Mouse (Mus musculus): ENCODE results near the gene Atp5f1. TPM values are rescaled to one million over a fixed set of nuclear protein-coding genes. Genes with fewer than 3 reads are reported as not detected.
"Not testable (repeated sequence)": the region's sequence is repeated elsewhere in the genome, so short reads cannot be mapped to it uniquely, and the experiment has no call there.

Atp5f1 gene
- 561 and 575 TPM in 2 replicates for polyA plus RNA-seq (2014; fragmentation: Nextera tagmentation; extraction: Ambion mirVana)

- Histone ChIP-seq H3K9me3 (replicated peaks; ENCODE audit: control insufficient read depth, low read length) (no peaks in the 10 kb centered on the region), H3K27ac (replicated peaks; ENCODE audit: low read depth, low read length) (peak within 1 kb of the TSS; percentile 6; the same call in 1 of the 2 replicates), H3K4me1 (ENCODE audit: control insufficient read depth, insufficient read depth, low read length) (no peaks in the 10 kb centered on the region), H3K27me3 (ENCODE audit: control insufficient read depth, insufficient read depth, low read length) (no peaks in the 10 kb centered on the region), H3K9ac (replicated peaks; ENCODE audit: low read length) (peak within 1 kb of the TSS; percentile 81), H3K4me3 (ENCODE audit: low read depth, low read length) (peak within 1 kb of the TSS; percentile 82), H3K4me2 (ENCODE audit: low read depth, low read length) (peak within 1 kb of the TSS; percentile 65), H3K36me3 (replicated peaks; ENCODE audit: control insufficient read depth, insufficient read depth, low read depth, low read length) (0 out of 2 replicates have a peak, but pooled peaks cover 3% of the 10 kb centered on the region)
- ATAC-seq (replicated peaks; ENCODE audit: insufficient number of reproducible peaks, low FRiP score, low TSS enrichment, low read depth) = peak; percentile 16; the same call in 1 of the 2 replicates
- DNase-seq (ENCODE audit: low spot score) = no peak
- 5% methylated on average over 6 of the region's 6 CpGs for WGBS
Measured at GRCm38 (mm10) chr3:105959999-105960398, at the start of gene Atp5f1. Atp5f1 (minus strand) TSS chr3:105960099.

GRCm38 (mm10) chr3:106003360-106003759, 43.5 kb upstream of the Atp5f1 start:
- H3K9me3 ChIP-seq (replicated peaks; ENCODE audit: control insufficient read depth, low read length); H3K27me3 ChIP-seq (ENCODE audit: control insufficient read depth, insufficient read depth, low read length); H3K27ac ChIP-seq (replicated peaks; ENCODE audit: low read depth, low read length); H3K9ac ChIP-seq (replicated peaks; ENCODE audit: low read length); H3K4me3 ChIP-seq (ENCODE audit: low read depth, low read length); ATAC-seq (replicated peaks; ENCODE audit: insufficient number of reproducible peaks, low FRiP score, low TSS enrichment, low read depth); H3K4me1 ChIP-seq (ENCODE audit: control insufficient read depth, insufficient read depth, low read length); H3K4me2 ChIP-seq (ENCODE audit: low read depth, low read length); H3K36me3 ChIP-seq (replicated peaks; ENCODE audit: control insufficient read depth, insufficient read depth, low read depth, low read length); DNase-seq (ENCODE audit: low spot score): not testable (repeated sequence)
- WGBS = 68% methylated on average over 10 of the region's 10 CpGs

GRCm38 (mm10) chr3:106001416-106002370, 41.8 kb upstream of the Atp5f1 start:
- no peak overlapping the region for H3K27ac ChIP-seq (replicated peaks; ENCODE audit: low read depth, low read length)
- H3K9me3 ChIP-seq (replicated peaks; ENCODE audit: control insufficient read depth, low read length) = no peaks in the 10 kb centered on the region
- peak overlapping the region; percentile 32 for H3K4me2 ChIP-seq (ENCODE audit: low read depth, low read length)
- peak; percentile 96 for ATAC-seq (replicated peaks; ENCODE audit: insufficient number of reproducible peaks, low FRiP score, low TSS enrichment, low read depth)
- H3K27me3 ChIP-seq (ENCODE audit: control insufficient read depth, insufficient read depth, low read length) = no peaks in the 10 kb centered on the region
- DNase-seq (ENCODE audit: low spot score) = peak; percentile 83
- H3K36me3 ChIP-seq (replicated peaks; ENCODE audit: control insufficient read depth, insufficient read depth, low read depth, low read length) = no peaks in the 10 kb centered on the region
- WGBS = 25% methylated on average over 16 of the region's 17 CpGs
- H3K9ac ChIP-seq (replicated peaks; ENCODE audit: low read length) = no peak overlapping the region
- H3K4me3 ChIP-seq (ENCODE audit: low read depth, low read length) = no peak overlapping the region
- 0 out of 2 replicates have a peak, but pooled peaks cover 3% of the 10 kb centered on the region for H3K4me1 ChIP-seq (ENCODE audit: control insufficient read depth, insufficient read depth, low read length)

GRCm38 (mm10) chr3:106000707-106001375, 40.9 kb upstream of the Atp5f1 start:
- no peak overlapping the region for H3K27ac ChIP-seq (replicated peaks; ENCODE audit: low read depth, low read length)
- DNase-seq (ENCODE audit: low spot score) = peak; percentile 3
- H3K27me3 ChIP-seq (ENCODE audit: control insufficient read depth, insufficient read depth, low read length) = no peaks in the 10 kb centered on the region
- 0 out of 2 replicates have a peak, but pooled peaks cover 3% of the 10 kb centered on the region for H3K4me1 ChIP-seq (ENCODE audit: control insufficient read depth, insufficient read depth, low read length)
- no peak overlapping the region for H3K4me3 ChIP-seq (ENCODE audit: low read depth, low read length)
- no peaks in the 10 kb centered on the region for H3K36me3 ChIP-seq (replicated peaks; ENCODE audit: control insufficient read depth, insufficient read depth, low read depth, low read length)
- H3K9me3 ChIP-seq (replicated peaks; ENCODE audit: control insufficient read depth, low read length) = no peaks in the 10 kb centered on the region
- 13% methylated on average over 11 of the region's 11 CpGs for WGBS
- H3K9ac ChIP-seq (replicated peaks; ENCODE audit: low read length) = no peak overlapping the region
- H3K4me2 ChIP-seq (ENCODE audit: low read depth, low read length) = peak overlapping the region; percentile 32
- ATAC-seq (replicated peaks; ENCODE audit: insufficient number of reproducible peaks, low FRiP score, low TSS enrichment, low read depth) = peak; percentile 39; the same call in 1 of the 2 replicates

GRCm38 (mm10) chr3:105994730-105995129, 34.8 kb upstream of the Atp5f1 start:
- no peak overlapping the region for H3K9ac ChIP-seq (replicated peaks; ENCODE audit: low read length)
- H3K4me2 ChIP-seq (ENCODE audit: low read depth, low read length) = no peak overlapping the region
- no peaks in the 10 kb centered on the region for H3K9me3 ChIP-seq (replicated peaks; ENCODE audit: control insufficient read depth, low read length)
- H3K4me3 ChIP-seq (ENCODE audit: low read depth, low read length) = no peak overlapping the region
- 40% methylated on average over 2 of the region's 2 CpGs for WGBS
- no peaks in the 10 kb centered on the region for H3K27me3 ChIP-seq (ENCODE audit: control insufficient read depth, insufficient read depth, low read length)
- DNase-seq (ENCODE audit: low spot score) (no peak), ATAC-seq (replicated peaks; ENCODE audit: insufficient number of reproducible peaks, low FRiP score, low TSS enrichment, low read depth) (no peak)
- H3K27ac ChIP-seq (replicated peaks; ENCODE audit: low read depth, low read length) = no peak overlapping the region
- no peaks in the 10 kb centered on the region for H3K4me1 ChIP-seq (ENCODE audit: control insufficient read depth, insufficient read depth, low read length)
- H3K36me3 ChIP-seq (replicated peaks; ENCODE audit: control insufficient read depth, insufficient read depth, low read depth, low read length) = no peaks in the 10 kb centered on the region

GRCm38 (mm10) chr3:105991653-105992283, 31.9 kb upstream of the Atp5f1 start:
- no peaks in the 10 kb centered on the region for H3K9me3 ChIP-seq (replicated peaks; ENCODE audit: control insufficient read depth, low read length)
- no peak for ATAC-seq (replicated peaks; ENCODE audit: insufficient number of reproducible peaks, low FRiP score, low TSS enrichment, low read depth)
- no peak overlapping the region for H3K4me3 ChIP-seq (ENCODE audit: low read depth, low read length)
- no peak overlapping the region for H3K27ac ChIP-seq (replicated peaks; ENCODE audit: low read depth, low read length)
- H3K4me2 ChIP-seq (ENCODE audit: low read depth, low read length) = no peak overlapping the region
- no peaks in the 10 kb centered on the region for H3K36me3 ChIP-seq (replicated peaks; ENCODE audit: control insufficient read depth, insufficient read depth, low read depth, low read length)
- no peaks in the 10 kb centered on the region for H3K4me1 ChIP-seq (ENCODE audit: control insufficient read depth, insufficient read depth, low read length)
- H3K9ac ChIP-seq (replicated peaks; ENCODE audit: low read length) = no peak overlapping the region
- no peaks in the 10 kb centered on the region for H3K27me3 ChIP-seq (ENCODE audit: control insufficient read depth, insufficient read depth, low read length)
- WGBS = 36% methylated on average over 4 of the region's 4 CpGs
- DNase-seq (ENCODE audit: low spot score) = peak; percentile 82

- H3K9me3 ChIP-seq (replicated peaks; ENCODE audit: control insufficient read depth, low read length); H3K27me3 ChIP-seq (ENCODE audit: control insufficient read depth, insufficient read depth, low read length); H3K4me1 ChIP-seq (ENCODE audit: control insufficient read depth, insufficient read depth, low read length); H3K4me2 ChIP-seq (ENCODE audit: low read depth, low read length); ATAC-seq (replicated peaks; ENCODE audit: insufficient number of reproducible peaks, low FRiP score, low TSS enrichment, low read depth); DNase-seq (ENCODE audit: low spot score); H3K4me3 ChIP-seq (ENCODE audit: low read depth, low read length); H3K27ac ChIP-seq (replicated peaks; ENCODE audit: low read depth, low read length); H3K36me3 ChIP-seq (replicated peaks; ENCODE audit: control insufficient read depth, insufficient read depth, low read depth, low read length); H3K9ac ChIP-seq (replicated peaks; ENCODE audit: low read length): not testable (repeated sequence)
- WGBS = 58% methylated on average over 5 of the region's 5 CpGs
Measured at GRCm38 (mm10) chr3:105989611-105990010, 29.7 kb upstream of the Atp5f1 start.

Data from embryonic facial prominence, embryonic 11.5 days (tissue).